Mouse (Mus musculus): ENCODE measurements around the gene Ube2dnl2. TPM values are rescaled to one million over a fixed set of nuclear protein-coding genes. Genes with fewer than 3 reads are reported as not detected.

The Ube2dnl2 gene
- polyA plus RNA-seq (2012; rRNA removed), result not detected in 2 replicates

DNA sequence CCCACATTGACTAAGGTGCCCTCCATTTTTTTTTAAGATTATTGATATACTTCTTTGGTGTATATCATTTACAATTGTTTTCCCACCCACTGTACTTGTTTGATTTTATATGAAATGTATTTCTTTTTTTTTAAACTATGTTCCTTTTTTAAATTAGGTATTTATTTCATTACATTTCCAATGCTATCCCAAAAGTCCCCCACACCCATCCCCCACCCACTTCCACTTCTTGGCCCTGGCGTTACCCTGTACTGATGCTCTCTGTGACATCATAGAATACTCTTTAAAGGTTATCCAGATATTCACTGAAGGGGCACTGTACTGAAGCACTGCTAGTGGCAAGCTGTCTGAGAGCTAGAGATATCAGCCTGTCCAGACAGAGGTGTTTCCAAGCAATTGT lies at the start of gene Ube2dnl2:
TSS of gene Ube2dnl2 (plus strand) at position 301 of the 400 bp plus-strand sequence.
- 65% methylated on average over 1 of the region's 1 CpGs for WGBS

GRCm38 (mm10) chrX:114895489-114895888 lies 11.9 kb upstream of the Ube2dnl2 start:
- no peak for DNase-seq (ENCODE audit: low read depth, low spot score)

More for the DNA sequence above, at the start of gene Ube2dnl2:
- no peak for DNase-seq (ENCODE audit: low read depth, low spot score)

- 73% methylated on average over 3 of the region's 3 CpGs for WGBS
- DNase-seq (ENCODE audit: low read depth, low spot score), result no peak
Measured at GRCm38 (mm10) chrX:114897506-114897905, 9.9 kb upstream of the Ube2dnl2 start.

GRCm38 (mm10) chrX:114903391-114903790 lies 4.0 kb upstream of the Ube2dnl2 start:
- DNase-seq (ENCODE audit: low read depth, low spot score), result no peak

GRCm38 (mm10) chrX:114904712-114905111 lies 2.7 kb upstream of the Ube2dnl2 start, which contains the start of gene Ube2dnl1:
Gene Ube2dnl1, plus strand, starts transcription at chrX:114905012.
- no peak for DNase-seq (ENCODE audit: low read depth, low spot score)
- 66% methylated on average over 5 of the region's 5 CpGs for WGBS

- 25% methylated on average over 1 of the region's 1 CpGs for WGBS
- no peak for DNase-seq (ENCODE audit: low read depth, low spot score)
Measured at GRCm38 (mm10) chrX:114955066-114955465, 47.7 kb downstream of the Ube2dnl2 start.

Other genes starting within 250 kb of the Ube2dnl2 start
- not detected in 2 replicates for gene Ube2dnl1, start 2.6 kb upstream of the Ube2dnl2 start, polyA plus RNA-seq (2012; rRNA removed)

Data from large intestine, adult 2 months (tissue).